In the genomic region with DNA sequence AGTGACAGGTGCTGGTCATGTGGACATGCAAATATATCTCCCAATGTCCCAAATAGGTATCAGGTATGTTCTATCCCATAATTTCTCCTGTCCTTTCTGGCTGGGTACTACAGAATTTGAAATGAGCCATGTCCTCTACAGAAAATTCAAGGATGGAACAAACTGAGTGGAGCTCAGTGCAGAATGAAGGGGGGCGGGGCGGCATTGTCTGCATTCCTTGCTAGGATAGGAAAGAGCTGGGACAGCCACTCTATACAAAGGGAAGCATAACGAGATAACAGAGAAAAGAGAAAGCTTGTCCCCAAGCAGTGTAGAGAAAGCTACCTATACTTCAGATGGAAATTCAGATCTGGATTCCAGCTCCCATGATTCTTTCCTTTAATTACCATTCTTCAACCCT, we compare ENCODE assay signal across 25 mouse cellular contexts.
DNase-seq lines count a peak whose midpoint lies in the region; ATAC-seq and TF ChIP-seq lines count a peak whose summit lies in the region.
"Had no signal": no experiment of that assay in that cellular context is flagged by ENCODE, and none has a peak within 500 bp of the region (broad histone marks: within the 10 kb centered on the region; RNA-seq: fewer than 3 reads in every experiment).

No protein-coding gene starts in this region.

- intact Hi-C loops in heart, postnatal 36 days (cut with DNase I) = no loop called here
- intact Hi-C loops in heart, adult 2 months (cut with DNase I) = no loop called here

- no peak overlapping the region for H3K9ac ChIP-seq in heart, embryonic 12.5 days
- H3K9ac ChIP-seq in heart, adult 2 months (ENCODE audit: low read depth, low read length) = no peak overlapping the region
- H3K9ac ChIP-seq: embryonic facial prominence, embryonic 12.5 days; forebrain, embryonic 13.5 days; forebrain, embryonic 15.5 days; forebrain, postnatal 0 days had no signal

- no peaks in the 10 kb centered on the region for H3K9me3 ChIP-seq in heart, embryonic 12.5 days (replicated peaks)
- H3K9me3 ChIP-seq: embryonic facial prominence, embryonic 12.5 days; forebrain, embryonic 13.5 days; forebrain, embryonic 15.5 days had no signal

- peak overlapping the region; percentile 21; the same call in 1 of the 2 replicates for H3K27ac ChIP-seq in heart, embryonic 12.5 days (ENCODE audit: poor library complexity, severe bottlenecking)
- no peak overlapping the region for H3K27ac ChIP-seq in heart, adult 2 months
- H3K27ac ChIP-seq: embryonic facial prominence, embryonic 12.5 days; forebrain, embryonic 13.5 days; forebrain, embryonic 15.5 days had no signal

- TF ChIP-seq POLR2A in heart, adult 2 months (IDR thresholded peaks at IDR 0.05; ENCODE audit: insufficient read depth, low read depth, low read length) = no peak

- peaks cover 17% of the 10 kb centered on the region for H3K4me1 ChIP-seq in heart, embryonic 12.5 days (replicated peaks)
- H3K4me1 ChIP-seq in heart, adult 2 months (ENCODE audit: control insufficient read depth, insufficient read depth, low read length) = no peaks in the 10 kb centered on the region; the same call in 1 of the 2 replicates
- H3K4me1 ChIP-seq: forebrain, embryonic 15.5 days had no signal

- H3K36me3 ChIP-seq in heart, embryonic 12.5 days = no peaks in the 10 kb centered on the region
- H3K36me3 ChIP-seq in heart, adult 2 months (ENCODE audit: control insufficient read depth, insufficient read depth, low read length) = no peaks in the 10 kb centered on the region
- H3K36me3 ChIP-seq: embryonic facial prominence, embryonic 10.5 days; embryonic facial prominence, embryonic 12.5 days; forebrain, embryonic 15.5 days had no signal

- no peak for TF ChIP-seq CTCF in heart, adult 2 months (IDR thresholded peaks at IDR 0.05)

- ATAC-seq in heart, embryonic 12.5 days (ENCODE audit: insufficient number of reproducible peaks, low FRiP score) = no peak
- ATAC-seq: CD4-positive, CD25-positive, alpha-beta regulatory T cell, adult 4 months; forebrain, embryonic 13.5 days; forebrain, embryonic 15.5 days; forebrain, postnatal 0 days had no signal

- H3K27me3 ChIP-seq in heart, embryonic 12.5 days (replicated peaks) = no peaks in the 10 kb centered on the region
- no peaks in the 10 kb centered on the region for H3K27me3 ChIP-seq in heart, adult 2 months (ENCODE audit: control insufficient read depth, insufficient read depth, low read length)
- H3K27me3 ChIP-seq: CH12.LX; embryonic facial prominence, embryonic 12.5 days; forebrain, embryonic 13.5 days; forebrain, embryonic 15.5 days had no signal

- DNase-seq in heart, postnatal 36 days = no peak
- peak; percentile 35 for DNase-seq in heart, postnatal 4 days
- DNase-seq in heart, adult 2 months = no peak
- peak; percentile 54 for DNase-seq in R1 (ENCODE audit: low read depth, low spot score)
- no peak for DNase-seq in MN1 (ENCODE audit: low spot score)
- no peak for DNase-seq in urinary bladder, postnatal 10 days (ENCODE audit: low spot score)
- DNase-seq: adrenal gland, adult 2 months; adrenal gland, postnatal 10 days; adrenal gland, postnatal 25 days; B cell, adult 2 months; cerebellum, adult 11 months; cerebellum, adult 18-20 months; cerebellum, adult 8-10 months; cerebellum, adult 9-11 months; cerebellum, postnatal 14 days; cerebellum, postnatal 36 days; embryo, embryonic 11 days; forebrain, postnatal 0 days had no signal

- TF ChIP-seq EP300 in heart, adult 2 months (IDR thresholded peaks at IDR 0.05; ENCODE audit: insufficient read depth, low read depth, low read length) = no peak

- H3K4me2 ChIP-seq in heart, embryonic 12.5 days = no peak overlapping the region
- H3K4me2 ChIP-seq: embryonic facial prominence, embryonic 12.5 days; forebrain, embryonic 13.5 days; forebrain, embryonic 15.5 days had no signal

- H3K79me2 ChIP-seq in heart, adult 2 months (replicated peaks; ENCODE audit: control insufficient read depth, insufficient read depth, low read length) = no peaks in the 10 kb centered on the region

- 59% methylated on average over 3 of the region's 3 CpGs for WGBS in heart, embryonic 12.5 days
- 61% methylated on average over 3 of the region's 3 CpGs for WGBS in heart, adult 2 months

- no peak overlapping the region for H3K4me3 ChIP-seq in heart, embryonic 12.5 days
- H3K4me3 ChIP-seq in heart, adult 2 months = no peak overlapping the region
- H3K4me3 ChIP-seq: embryonic facial prominence, embryonic 10.5 days; embryonic facial prominence, embryonic 12.5 days; forebrain, embryonic 13.5 days; forebrain, embryonic 15.5 days had no signal

Comparison
In these comparisons a context has a peak if more than half of its experiments do, and no peak if none do; other contexts are left out.
1. DNase-seq: peak in heart, postnatal 4 days (single experiment) and R1 (single experiment); none in heart, postnatal 36 days (0 of 2), heart, adult 2 months (0 of 2), MN1 (single experiment) and urinary bladder, postnatal 10 days (single experiment).